Mouse (Mus musculus): ENCODE results near the gene St7.

- TF ChIP-seq USF1 (IDR thresholded peaks at IDR 0.05; ENCODE audit: low read depth) (no peak), MYOG (IDR thresholded peaks at IDR 0.05; ENCODE audit: control insufficient read depth, extremely low read depth, insufficient read length) (no peak), MAX (IDR thresholded peaks at IDR 0.05) (no peak), CTCF (IDR thresholded peaks at IDR 0.05; ENCODE audit: control insufficient read depth, insufficient read depth, insufficient read length) (no peak)
Observed at GRCm38 (mm10) chr6:17912312-17912711, 219.6 kb downstream of the St7 start.
